Mouse (Mus musculus) left cerebral cortex, postnatal 25 days (tissue): ENCODE data around the gene Ndufs6. TPM values are rescaled to one million over a fixed set of nuclear protein-coding genes. Genes with fewer than 3 reads are reported as not detected.

Experiments
- total RNA-seq, 2 experiments: library from RNA; stranded (reverse); gene quantifications; 2 replicates each; pipeline ENCODE4 v1.2.3; 2021

The Ndufs6 gene
- total RNA-seq, 2 experiments from 2014 or later, result 182 to 189 TPM

Other genes with a start within 250 kb of the Ndufs6 start
- gene Irx4, start 68.1 kb downstream of the Ndufs6 start, total RNA-seq, result not detected
- gene Mrpl36, start within 50 bp of the Ndufs6 start, total RNA-seq, result 10 to 100 TPM; 38.6 to 40.3 TPM
- 10 to 100 TPM; 43.0 to 43.9 TPM for gene Lpcat1, start 138.7 kb upstream of the Ndufs6 start, total RNA-seq
- gene Slc6a3, start 208.2 kb upstream of the Ndufs6 start, total RNA-seq, result under 1 TPM; 0.16 TPM